ENCODE assay signal across 24 mouse cellular contexts in genomic region chr1:106342100-106342499, GRCm38 (mm10).
"Had no signal": no experiment of that assay in that cellular context is flagged by ENCODE, and none has a peak within 500 bp of the region (broad histone marks: within the 10 kb centered on the region; RNA-seq: fewer than 3 reads in every experiment).

No protein-coding gene starts in this region.

- DNase-seq: kidney, adult 18-20 months; kidney, adult 9 months; kidney, postnatal 14 days; kidney, postnatal 4 days; layer of hippocampus, adult 9-11 months; layer of hippocampus, postnatal 36 days; liver; lung, adult 18-20 months; midbrain, embryonic 14.5 days; right cerebral cortex, adult 18-20 months; right cerebral cortex, postnatal 14 days; right cerebral cortex, postnatal 4 days; spleen, adult 18-20 months; thymus, postnatal 25 days had no signal

- H3K27me3 ChIP-seq: limb, embryonic 12.5 days; liver, embryonic 12.5 days; liver, embryonic 15.5 days; lung, embryonic 15.5 days; neural tube, embryonic 12.5 days; neural tube, embryonic 15.5 days; stomach, embryonic 15.5 days had no signal

- H3K4me3 ChIP-seq: left cerebral cortex, adult 2 months; limb, embryonic 12.5 days; liver, embryonic 12.5 days; liver, embryonic 15.5 days; lung, embryonic 15.5 days; midbrain, embryonic 10.5 days; neural tube, embryonic 12.5 days; neural tube, embryonic 15.5 days; stomach, embryonic 15.5 days had no signal

- ATAC-seq: liver, embryonic 12.5 days had no signal

- H3K4me1 ChIP-seq: limb, embryonic 12.5 days; liver, embryonic 12.5 days; liver, embryonic 15.5 days; lung, embryonic 15.5 days; midbrain, embryonic 10.5 days; neural tube, embryonic 12.5 days; neural tube, embryonic 15.5 days; stomach, embryonic 15.5 days had no signal

- H3K4me2 ChIP-seq: limb, embryonic 12.5 days; liver, embryonic 12.5 days; liver, embryonic 15.5 days; lung, embryonic 15.5 days; neural tube, embryonic 12.5 days; neural tube, embryonic 15.5 days; stomach, embryonic 15.5 days had no signal

- H3K27ac ChIP-seq: left cerebral cortex, adult 2 months; limb, embryonic 12.5 days; liver, embryonic 12.5 days; liver, embryonic 15.5 days; lung, embryonic 15.5 days; macrophage; midbrain, embryonic 10.5 days; neural tube, embryonic 12.5 days; neural tube, embryonic 15.5 days; stomach, embryonic 15.5 days had no signal

- H3K36me3 ChIP-seq: liver, embryonic 15.5 days; lung, embryonic 15.5 days; stomach, embryonic 15.5 days had no signal

- H3K9ac ChIP-seq: limb, embryonic 12.5 days; liver, embryonic 12.5 days; liver, embryonic 15.5 days; lung, embryonic 15.5 days; neural tube, embryonic 12.5 days; neural tube, embryonic 15.5 days; stomach, embryonic 15.5 days had no signal

- H3K9me3 ChIP-seq: limb, embryonic 12.5 days; liver, embryonic 12.5 days; liver, embryonic 15.5 days; lung, embryonic 15.5 days; midbrain, embryonic 10.5 days; neural tube, embryonic 12.5 days; neural tube, embryonic 15.5 days; stomach, embryonic 15.5 days had no signal
